Mouse (Mus musculus) C2C12 (cell line): ENCODE measurements around the gene Fbxw25.
"Not testable (repeated sequence)": the region's sequence is repeated elsewhere in the genome, so short reads cannot be mapped to it uniquely, and the experiment has no call there.

Experiments used
- CEBPB ChIP-seq: IDR thresholded peaks from one replicate; pipeline ENCODE4 v1.6.1; 2011; ENCODE audit warnings: low read depth, mild to moderate bottlenecking, control low read depth, moderate library complexity
- CTCF ChIP-seq: IDR thresholded peaks from one replicate; pipeline ENCODE4 v1.5.1; 2011; ENCODE audit not compliant: control insufficient read depth, insufficient read depth, insufficient read length
- FOSL1 ChIP-seq: IDR thresholded peaks from one replicate; pipeline ENCODE4 v1.8.0; 2011; ENCODE audit warnings: mild to moderate bottlenecking, low read length; ENCODE audit not compliant: poor library complexity, insufficient read depth, severe bottlenecking
- MAX ChIP-seq: IDR thresholded peaks from one replicate; pipeline ENCODE4 v1.6.1; 2011; ENCODE audit warnings: mild to moderate bottlenecking, control low read depth
- MYOG ChIP-seq: IDR thresholded peaks from one replicate; pipeline ENCODE4 v1.6.1; 2011; ENCODE audit not compliant: control insufficient read depth, insufficient read length; ENCODE audit errors: extremely low read depth
- USF1 ChIP-seq: IDR thresholded peaks from one replicate; pipeline ENCODE4 v1.6.1; 2011; ENCODE audit warnings: low read depth, mild to moderate bottlenecking, control low read depth, moderate library complexity

DNA sequence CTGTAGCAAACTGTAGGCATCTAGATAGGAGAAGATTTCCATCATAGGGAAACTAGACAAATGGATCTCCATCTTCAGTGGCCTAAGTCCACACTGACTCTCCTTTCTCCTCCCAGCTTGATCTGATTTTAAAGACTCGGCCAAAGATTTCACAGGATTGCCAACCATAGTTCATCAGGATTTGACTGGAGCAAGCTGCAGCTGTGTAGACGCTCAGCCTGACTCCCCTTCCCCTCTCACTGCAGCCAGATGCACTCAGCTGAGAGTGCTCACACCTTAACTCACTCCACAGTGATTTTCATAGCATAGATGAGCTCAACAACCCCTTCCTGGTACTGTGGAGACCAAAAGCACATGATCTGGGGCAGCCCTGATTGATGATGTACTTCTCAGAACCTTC, 38.5 kb downstream of the Fbxw25 start, which contains the start of gene Fbxw24:
- TF ChIP-seq CTCF, MAX, USF1, FOSL1, CEBPB, MYOG: not testable (repeated sequence)
